Mouse (Mus musculus) c-Kit-positive CD71-negative TER-119-negative erythroid progenitor cells, embryonic 14.5 days (primary cell): ENCODE measurements at regions not wholly inside any gene's neighbourhood (a gene's known extent, or its start where the extent isn't known, plus 50 kb on each side); places are given as distances from the start of the nearest gene placed in this dataset.
"Not testable (repeated sequence)": the region's sequence is repeated elsewhere in the genome, so short reads cannot be mapped to it uniquely, and the experiment has no call there.

Experiments used
- DNase-seq: peaks from one replicate; pipeline ENCODE4 v3.0.0-alpha.2; 2013; ENCODE audit warnings: low read depth

DNA sequence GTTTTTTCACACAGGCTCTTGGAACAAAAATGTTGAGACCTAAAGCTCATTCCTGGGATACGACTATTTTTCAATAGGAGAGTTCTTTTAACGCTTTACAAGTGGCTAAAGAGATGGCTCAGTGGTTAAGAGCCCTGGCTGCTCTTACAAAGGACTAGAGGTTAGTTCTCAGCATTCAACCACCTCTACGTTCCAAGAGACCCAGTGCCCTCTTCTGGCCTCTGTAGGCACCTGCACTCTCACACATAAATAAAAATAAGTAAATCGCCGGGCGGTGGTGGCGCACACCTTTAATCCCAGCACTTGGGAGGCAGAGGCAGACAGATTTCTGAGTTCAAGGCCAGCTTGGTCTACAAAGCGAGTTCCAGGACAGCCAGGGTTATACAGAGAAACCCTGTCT lies 70.5 kb upstream of the Rad23b start:
- DNase-seq: not testable (repeated sequence)

DNA sequence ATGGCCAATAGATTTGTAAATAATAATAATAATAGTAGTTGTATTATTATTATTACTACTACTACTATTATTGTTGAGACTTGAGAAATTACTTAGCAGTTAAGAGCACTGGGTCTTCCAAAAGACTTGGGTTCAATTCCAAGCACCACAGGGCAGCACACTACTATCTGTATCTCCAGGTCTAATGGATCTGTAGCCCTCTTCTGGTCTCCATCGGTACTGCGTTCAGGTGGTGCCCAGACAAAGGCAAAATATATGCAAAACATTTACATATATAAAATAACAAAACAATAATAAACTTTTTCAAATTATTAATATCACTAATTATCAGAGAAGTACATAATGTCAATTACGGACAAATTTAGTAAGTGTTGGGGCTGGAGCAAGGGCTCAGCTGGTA lies 69.1 kb upstream of the Rad23b start:
- no peak for DNase-seq

DNA sequence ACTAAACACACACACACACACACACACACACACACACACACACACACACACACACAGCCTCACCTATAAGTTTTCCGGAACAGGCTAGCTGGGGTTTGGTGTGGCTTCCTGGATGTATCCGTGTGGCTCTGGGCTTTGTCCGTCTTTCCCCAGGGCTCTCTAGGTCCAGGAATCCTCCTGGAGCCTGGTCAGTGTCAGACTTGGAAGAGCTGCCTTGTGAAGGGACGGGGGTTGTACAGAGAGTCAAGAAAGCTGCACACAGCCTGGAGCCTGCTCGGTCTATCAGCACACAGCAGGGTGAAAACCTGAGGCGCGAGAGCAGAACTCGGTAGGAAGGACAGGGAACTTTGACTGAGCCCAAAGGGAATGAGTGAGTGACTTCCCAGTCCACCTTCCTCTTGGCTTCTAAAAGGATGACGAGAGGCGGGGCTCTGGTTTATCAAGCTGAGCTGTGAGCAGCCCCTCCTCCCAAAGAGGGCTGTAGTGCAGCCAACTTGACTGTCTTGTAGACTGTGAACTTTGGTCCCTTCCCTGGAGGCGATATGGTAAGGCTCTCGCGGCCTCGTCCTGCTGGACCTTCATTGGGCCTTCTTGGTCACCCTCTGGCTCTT lies 68.3 kb upstream of the Rad23b start:
- no peak for DNase-seq

DNA sequence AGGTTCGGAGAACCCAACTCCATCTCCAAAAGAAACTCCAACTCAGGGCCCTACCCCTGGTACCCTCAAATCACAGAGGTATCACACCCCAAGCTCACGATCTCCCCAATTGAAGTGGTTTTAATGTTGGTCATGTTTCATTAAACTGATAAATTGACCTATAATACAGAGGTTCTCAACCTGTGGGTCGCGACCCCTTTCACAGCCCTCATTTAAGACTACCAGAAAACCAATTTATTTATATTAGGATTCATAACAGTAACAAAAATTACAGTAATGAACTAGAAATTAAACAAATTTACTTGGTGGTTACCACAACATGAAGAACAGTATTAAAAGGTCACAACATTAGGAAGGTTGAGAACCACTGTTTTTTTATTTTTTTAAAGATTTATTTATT lies 67.4 kb upstream of the Rad23b start:
- no peak for DNase-seq

DNA sequence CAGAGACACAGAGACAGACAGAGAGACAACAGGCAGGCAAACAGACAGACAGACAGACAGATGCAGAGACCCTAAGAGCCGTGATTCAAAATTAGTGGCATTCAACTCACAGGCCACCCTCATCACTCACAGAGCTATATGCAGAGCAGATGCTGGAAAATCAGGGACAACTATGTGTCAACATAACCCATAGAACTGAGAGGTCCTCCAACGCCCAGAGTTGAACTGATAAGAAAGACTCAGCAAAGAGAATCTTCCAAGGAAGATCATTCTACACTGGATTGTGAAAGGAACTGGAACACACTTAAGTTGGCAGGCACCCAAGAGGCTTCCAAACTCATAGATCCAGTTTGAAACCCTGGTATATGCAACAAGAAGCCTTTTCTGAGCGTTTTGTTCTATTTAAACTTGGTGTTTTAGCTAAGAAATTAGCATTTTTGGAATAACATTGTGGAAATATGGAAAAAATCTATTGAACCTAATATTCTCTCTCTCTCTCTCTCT lies 65.1 kb upstream of the Rad23b start:
- DNase-seq: no peak

DNA sequence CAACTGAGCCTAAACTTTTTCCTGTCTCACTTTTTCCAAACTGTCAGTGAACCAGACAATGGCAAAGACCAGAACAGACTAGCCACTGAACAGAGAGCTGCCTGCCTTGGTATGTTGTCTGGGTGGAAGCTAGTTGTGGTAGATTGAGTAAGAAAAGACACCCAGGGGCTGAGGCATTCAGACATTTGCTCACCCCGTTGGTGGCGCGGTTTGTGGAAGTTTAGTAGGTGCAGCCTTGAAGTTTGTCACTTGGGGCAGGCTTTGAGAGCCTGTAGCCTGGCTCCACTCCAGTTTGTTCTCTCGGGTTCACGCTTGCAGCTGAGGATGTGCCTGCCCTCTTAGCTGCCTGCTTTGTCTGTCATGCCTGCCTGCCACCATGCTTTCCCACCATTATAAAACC lies 64.2 kb upstream of the Rad23b start:
- DNase-seq: no peak

DNA sequence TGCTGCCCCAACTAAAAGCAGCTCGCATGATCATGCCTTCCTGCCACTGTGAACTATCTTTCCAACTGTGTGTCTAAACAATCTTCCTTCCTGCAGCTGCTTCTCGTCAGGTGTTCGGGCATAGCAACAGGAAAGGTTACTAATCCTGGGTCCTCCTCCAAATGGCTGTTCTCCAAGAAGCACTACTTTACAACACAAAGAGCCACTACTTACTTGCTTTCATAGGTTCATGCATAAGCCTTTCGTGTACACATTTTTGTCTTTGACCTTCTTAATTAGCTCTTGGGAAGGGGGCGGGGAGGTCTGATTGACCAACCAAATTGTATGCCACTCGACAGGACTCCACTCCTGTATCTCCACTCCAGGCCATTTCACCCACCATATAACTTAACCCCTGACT lies 61.4 kb upstream of the Rad23b start:
- DNase-seq: no peak

DNA sequence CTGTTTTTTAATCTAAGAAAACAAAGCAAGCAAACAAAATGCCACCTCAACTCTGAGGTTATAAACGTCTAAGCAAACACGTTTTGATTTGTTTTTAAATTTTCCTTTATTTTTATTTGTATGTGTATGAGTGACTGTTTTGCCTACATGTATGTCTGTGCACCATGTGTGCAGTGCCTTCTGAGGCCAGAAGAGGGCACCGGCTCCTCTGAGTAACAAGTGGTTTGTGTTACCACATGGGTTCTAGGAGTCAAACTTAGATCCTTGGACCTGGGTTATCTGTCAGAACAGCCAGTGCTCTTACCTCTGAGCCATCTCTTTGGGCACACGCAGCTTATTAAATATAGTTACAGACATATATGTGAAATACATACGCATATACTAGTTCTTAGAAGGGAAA lies 57.6 kb upstream of the Rad23b start:
- DNase-seq: peak; percentile 20

DNA sequence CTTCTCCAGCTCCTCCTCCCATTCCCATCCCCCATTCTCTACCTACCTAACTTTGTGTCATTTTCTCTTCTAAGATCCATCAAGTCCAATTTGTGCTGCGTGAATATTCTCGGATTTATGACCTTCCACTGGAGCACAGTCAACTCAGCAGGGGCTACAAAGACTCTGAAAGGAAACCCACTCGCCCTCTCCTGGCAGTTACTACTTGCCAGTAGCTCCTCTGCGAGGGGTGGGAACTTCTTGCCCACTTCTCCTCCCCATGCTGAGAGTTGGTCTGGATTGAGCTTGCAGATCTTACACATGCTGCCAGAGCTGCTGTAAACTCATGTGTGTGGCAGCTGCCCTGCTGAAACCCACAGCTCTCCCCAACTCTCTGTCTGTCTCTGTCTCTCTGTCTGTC lies 57.1 kb upstream of the Rad23b start:
- DNase-seq: no peak

DNA sequence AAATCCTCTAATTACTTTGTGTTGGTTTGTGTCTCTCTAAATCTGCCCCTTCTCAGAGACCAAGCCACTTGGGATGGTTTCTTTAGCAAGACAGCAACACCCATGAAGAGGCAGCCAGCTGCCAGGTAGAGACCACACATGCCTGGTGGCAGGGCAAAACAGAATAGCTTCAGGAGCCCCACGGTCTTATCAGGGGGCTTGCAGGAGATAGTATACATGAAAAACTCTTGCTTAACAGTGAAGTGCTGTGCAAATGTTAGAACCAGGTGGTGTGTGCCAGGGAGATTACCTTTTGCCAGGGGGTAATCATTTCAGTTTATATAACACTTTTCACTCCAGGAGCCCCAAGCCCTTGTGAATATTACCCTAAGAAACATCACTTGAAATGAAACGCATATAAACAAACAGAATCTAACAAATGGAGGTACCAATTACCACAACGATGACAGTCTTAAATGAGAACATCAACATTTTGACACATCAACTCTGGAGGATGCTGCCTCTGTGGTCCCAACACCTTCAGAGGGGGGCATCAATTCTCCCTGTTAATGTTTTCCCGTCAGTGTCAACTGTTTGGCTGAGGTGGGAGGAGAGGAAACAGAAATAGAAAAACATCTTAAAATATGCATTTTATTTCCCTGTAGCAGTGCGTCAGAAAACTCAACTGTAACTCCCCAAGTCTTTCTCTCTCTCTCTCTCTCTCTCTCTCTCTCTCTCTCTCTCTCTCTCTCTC lies 56.3 kb upstream of the Rad23b start:
- no peak for DNase-seq

DNA sequence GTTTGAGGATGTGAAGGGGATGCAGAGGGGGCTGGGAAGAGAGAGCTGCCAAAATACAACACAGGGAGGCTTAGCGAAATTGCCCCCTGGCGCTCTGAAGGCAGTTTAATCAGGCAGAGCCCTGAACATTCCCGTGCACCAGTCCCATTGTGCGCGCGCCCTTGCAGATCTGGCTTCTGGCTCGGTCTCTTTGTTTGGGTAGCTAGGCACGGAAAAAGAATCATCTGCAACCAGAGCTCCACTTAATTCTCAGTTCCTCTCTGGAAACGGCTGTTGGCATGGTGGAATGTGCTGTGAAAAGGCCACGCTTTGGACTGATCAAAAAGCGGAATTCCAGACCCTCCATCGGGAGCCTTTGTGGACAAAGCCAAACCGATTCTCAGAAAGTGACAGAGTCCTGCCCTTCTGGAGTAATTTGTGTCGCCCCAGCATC lies 55.6 kb upstream of the Rad23b start:
- no peak for DNase-seq

DNA sequence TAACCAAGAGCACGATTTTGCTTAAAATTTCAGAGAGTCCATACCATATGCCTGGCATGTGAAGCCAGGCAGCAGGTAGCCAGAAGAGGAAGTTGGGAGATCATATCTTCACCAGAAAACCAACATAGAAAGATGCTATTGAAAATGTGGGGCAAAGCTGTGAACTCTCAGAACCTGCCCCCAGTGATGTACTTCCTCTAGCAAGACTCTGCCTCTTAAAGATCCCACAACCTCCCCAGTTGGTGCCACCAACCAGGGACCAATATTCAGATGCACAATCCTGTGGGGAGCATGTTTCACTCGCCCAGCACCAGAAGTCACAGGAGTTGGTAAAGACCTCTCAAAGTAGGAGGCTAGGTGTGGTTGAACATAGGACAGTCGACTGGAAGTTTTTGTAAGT lies 52.0 kb upstream of the Rad23b start:
- DNase-seq: no peak
